Mouse (Mus musculus): ENCODE data around the gene Pnkd. TPM values are rescaled to one million over a fixed set of nuclear protein-coding genes. Genes with fewer than 3 reads are reported as not detected.
A peak's percentile ranks its signal among the peaks of the same experiment; 100 is the strongest.

Pnkd gene
- total RNA-seq, 2 experiments from 2014 or later = 72.1 to 72.4 TPM

- no peak for DNase-seq (ENCODE audit: low spot score in 2 of 2)
These were observed 68.9 kb downstream of the Pnkd start for GRCm38 (mm10) chr1:74353453-74354229.

DNA sequence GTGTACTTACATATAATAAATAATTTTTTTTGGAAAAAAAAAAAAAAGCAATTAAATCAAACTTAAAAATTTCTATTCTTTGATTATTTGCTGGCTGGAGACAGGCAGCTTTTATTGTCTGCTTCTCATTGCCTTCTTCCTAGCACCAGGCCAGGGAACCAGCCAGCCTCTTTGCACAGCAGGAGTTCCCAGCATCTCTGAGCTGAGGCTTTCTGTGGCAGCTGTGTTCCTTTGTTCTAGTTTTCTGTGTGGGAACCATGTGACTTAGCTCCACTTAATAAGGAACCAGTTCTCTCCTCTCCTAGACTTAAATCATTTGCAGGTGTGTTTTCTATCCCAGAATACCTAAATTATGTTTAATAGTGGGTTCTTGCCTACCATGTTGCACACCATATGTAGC, 72.8 kb downstream of the Pnkd start:
- DNase-seq (ENCODE audit: low spot score in 2 of 2) = no peak

- DNase-seq (ENCODE audit: low spot score in 2 of 2) = no peak
These were observed 75.3 kb downstream of the Pnkd start for GRCm38 (mm10) chr1:74359952-74360517.

DNA sequence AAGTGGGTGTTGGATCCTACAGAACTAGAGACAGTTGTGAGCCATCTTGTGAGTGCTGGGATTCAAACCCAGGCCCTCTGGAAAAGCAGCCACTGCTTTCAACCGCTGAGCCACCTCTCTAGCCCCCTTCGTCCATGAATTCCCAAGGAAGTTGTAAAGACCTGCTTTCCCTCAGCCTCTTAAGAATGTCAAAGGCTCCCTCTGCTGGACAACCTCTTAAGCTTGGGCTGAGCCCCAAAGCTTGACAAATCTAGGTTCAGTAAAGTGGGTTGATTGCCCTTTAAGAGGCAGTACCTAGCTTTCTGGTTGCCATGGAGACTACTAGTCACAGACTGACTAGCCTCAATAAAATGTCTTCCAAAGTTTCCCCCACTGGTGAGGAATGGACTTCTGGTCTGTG, 77.1 kb downstream of the Pnkd start, which contains the start of gene Catip:
TSS of gene Catip (plus strand) at position 297 of the 400 bp plus-strand sequence.
- DNase-seq (ENCODE audit: low spot score in 2 of 2) = peak in 1 of 2 experiments; percentile 55

- no peak for DNase-seq (ENCODE audit: low spot score in 2 of 2)
These were observed 77.8 kb downstream of the Pnkd start for GRCm38 (mm10) chr1:74362325-74363229.

DNA sequence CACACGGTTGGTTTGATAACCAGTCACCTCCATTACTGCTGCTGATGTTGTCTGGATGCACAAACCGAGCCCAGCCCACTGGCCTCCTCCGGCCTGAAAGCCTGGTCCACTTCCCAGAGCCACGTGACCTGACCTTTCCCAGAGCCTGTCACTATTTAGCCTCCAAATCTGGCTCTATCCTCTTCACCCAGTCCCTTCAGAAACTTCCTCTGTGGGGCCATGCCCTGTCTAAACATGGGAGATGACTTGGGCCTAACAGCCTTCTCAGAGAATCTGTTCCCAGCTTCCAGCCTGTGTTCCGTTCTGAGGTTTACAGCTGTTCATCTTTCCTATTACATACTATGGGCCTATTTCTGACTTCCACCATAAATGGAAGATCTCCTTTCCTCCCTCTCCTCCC, 78.7 kb downstream of the Pnkd start:
- DNase-seq (ENCODE audit: low spot score in 2 of 2) = no peak

- DNase-seq (ENCODE audit: low spot score in 2 of 2) = no peak
These were observed 79.5 kb downstream of the Pnkd start for GRCm38 (mm10) chr1:74364270-74364669.

DNA sequence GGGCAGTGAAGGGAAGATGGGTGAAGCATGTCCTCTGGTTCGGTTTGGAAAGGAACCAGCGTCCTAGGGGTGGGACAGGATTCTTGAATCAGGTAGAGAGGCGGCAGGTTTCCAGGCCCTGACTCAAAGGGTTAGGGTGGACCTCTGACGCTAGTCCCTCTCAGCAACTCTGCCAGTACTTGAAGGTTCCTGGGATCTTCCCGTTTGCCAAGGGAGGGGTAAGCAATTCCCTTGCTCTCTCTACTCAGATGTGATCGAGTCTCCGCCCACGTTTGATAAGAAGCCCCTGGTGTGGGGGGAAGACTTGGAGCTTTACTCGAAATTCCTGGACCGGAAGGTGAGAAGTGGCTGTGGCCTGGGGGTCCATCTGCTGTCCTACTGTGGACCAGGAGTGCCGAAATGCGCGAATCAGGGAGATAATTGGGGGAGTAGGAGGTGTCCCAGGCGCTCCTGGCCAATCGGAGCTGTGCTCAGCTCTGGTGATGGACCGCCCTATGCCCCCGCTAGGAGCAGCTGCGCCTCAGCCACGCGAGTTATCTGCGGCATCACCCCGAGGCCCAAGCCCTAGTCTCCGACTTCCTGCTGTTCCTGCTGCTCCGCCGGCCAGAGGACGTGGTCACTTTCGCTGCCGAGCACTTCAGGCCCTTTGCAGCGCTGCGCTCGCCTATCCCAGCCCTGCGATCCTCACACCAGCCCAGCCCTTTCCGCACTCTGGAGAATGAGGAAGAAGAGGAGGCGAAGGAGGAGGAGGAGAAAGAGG, 83.3 kb downstream of the Pnkd start:
- no peak for DNase-seq (ENCODE audit: low spot score in 2 of 2)

DNA sequence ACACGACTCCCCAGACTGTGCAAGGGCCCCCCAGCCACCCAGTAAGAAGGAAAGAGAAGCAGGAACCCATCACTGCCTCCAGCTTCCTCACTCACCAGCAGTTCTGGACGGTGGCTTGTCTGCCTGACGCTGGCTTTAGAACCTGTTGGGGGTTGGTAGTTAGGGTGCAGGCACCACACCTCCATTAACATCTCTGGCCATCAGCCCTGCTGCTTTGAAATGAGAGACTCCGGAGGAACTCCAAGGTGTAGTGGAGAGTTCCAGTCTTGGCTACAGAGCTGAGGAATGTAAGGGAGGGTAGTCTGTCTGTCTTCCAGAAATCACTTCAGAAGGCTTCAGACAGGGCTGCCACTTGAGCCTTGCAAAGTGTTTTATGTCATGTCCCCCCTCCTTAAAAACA, 85.3 kb downstream of the Pnkd start:
- no peak for DNase-seq (ENCODE audit: low spot score in 2 of 2)

GRCm38 (mm10) chr1:74373372-74373771, 88.6 kb downstream of the Pnkd start:
- DNase-seq (ENCODE audit: low spot score in 2 of 2) = no peak

DNA sequence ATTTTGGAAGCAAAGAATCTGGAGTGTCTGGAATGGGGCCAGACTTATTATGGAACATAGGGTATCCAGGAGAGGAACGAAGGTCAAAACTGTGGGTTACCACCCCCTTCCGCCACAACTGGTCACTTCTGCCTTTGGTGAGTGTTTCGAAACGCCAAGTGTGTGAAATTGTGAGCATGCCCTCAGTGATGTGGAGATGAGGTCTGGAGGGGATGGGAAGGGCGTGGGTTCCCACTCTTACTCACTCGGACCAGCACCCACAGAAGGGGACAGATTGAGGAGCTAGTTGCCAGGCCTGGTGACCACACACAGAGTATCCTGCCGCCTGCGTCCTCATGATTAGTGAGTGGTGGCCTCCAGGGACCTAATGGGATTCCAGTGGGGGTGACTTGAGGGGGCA, 90.2 kb downstream of the Pnkd start, which contains the start of gene Slc11a1:
TSS of gene Slc11a1 (plus strand) at position 216 of the 400 bp plus-strand sequence.
- no peak for DNase-seq (ENCODE audit: low spot score in 2 of 2)

DNA sequence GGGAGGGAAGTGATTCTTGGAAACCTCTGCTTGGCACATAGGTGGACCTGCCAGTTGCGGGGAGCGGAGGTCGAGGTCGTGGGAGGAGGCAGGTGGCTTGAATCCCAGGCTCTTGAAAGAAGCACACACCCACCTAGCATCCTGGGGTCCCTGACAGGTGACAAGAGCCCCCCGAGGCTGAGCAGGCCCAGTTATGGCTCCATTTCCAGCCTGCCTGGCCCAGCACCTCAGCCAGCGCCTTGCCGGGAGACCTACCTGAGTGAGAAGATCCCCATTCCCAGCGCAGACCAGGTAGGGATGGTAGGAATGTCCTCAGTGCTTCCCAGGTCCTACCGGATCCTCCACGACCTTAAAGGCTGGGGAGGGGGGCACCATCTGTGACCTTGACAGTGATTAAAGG, 90.8 kb downstream of the Pnkd start:
- no peak for DNase-seq (ENCODE audit: low spot score in 2 of 2)

- no peak for DNase-seq (ENCODE audit: low spot score in 2 of 2)
These were observed 91.7 kb downstream of the Pnkd start for GRCm38 (mm10) chr1:74376396-74376795.

DNA sequence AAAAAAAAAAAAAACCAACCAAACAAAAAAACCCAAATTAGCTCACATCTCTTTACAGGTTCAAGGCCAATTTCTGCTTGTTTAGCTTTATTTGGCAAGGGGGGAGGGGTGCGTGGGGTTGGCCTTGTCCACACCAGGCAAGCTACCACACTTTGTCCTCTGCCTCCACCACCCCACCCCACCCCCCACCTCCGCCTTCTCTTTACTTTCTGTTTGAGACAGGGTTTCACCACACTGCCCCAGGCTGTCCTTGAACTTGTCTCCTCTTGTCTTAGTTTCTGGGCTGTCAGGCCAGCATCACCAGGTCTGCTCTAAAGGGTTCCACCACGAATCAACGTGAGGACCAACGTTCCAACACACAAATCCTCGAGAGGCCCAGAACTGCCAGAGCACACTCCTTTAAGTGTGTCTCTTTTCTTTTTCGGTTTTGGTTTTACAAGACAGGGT, 94.4 kb downstream of the Pnkd start:
- no peak for DNase-seq (ENCODE audit: low spot score in 2 of 2)

DNA sequence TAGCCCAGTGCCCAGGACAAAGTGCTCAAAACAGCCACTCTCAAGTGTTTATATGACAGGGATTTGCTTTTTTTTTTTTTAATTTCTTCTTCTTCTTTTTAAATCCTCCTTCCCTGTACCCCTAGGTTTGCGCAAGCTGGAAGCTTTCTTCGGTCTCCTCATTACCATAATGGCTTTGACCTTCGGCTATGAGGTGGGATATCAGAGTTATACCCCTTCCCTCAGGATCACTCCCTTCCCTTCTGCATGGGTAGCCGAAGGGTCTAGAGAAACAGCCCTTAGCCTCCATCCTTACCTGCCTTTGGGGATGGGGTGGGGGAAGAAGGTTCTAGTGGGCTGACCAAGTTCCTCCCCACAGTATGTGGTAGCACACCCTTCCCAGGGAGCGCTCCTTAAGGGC, 95.8 kb downstream of the Pnkd start:
- no peak for DNase-seq (ENCODE audit: low spot score in 2 of 2)

DNA sequence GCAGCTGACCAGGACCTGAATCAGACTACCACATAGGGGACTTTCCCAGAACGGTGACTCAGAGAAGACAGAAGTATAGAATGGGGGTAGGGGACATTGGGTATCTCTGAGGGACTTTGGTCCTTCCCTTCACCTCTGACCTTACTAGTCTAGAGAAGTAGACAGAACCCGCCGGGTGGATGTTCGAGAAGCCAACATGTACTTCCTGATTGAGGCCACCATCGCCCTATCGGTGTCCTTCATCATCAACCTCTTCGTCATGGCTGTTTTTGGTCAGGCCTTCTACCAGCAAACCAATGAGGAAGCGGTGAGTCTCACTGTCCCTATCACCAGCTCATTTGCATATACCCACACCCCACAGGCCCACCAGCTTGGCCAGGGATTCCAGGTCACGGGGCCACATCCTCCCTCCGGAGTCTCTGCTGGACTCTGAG, 96.9 kb downstream of the Pnkd start:
- DNase-seq (ENCODE audit: low spot score in 2 of 2) = no peak

DNA sequence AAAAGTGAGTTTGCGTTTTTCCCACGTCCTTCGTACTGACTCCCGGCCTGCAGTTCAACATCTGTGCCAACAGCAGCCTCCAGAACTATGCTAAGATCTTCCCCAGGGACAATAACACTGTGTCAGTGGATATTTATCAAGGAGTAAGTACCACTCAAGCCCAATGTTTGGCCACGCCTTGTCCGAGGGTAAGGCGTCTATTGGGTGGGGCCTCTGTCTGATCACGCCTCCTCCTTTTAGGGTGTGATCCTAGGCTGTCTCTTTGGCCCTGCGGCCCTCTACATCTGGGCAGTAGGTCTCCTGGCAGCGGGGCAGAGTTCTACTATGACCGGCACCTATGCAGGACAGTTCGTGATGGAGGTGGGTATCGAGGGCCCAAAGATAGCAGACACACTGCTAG, 98.7 kb downstream of the Pnkd start:
- DNase-seq (ENCODE audit: low spot score in 2 of 2) = no peak

DNA sequence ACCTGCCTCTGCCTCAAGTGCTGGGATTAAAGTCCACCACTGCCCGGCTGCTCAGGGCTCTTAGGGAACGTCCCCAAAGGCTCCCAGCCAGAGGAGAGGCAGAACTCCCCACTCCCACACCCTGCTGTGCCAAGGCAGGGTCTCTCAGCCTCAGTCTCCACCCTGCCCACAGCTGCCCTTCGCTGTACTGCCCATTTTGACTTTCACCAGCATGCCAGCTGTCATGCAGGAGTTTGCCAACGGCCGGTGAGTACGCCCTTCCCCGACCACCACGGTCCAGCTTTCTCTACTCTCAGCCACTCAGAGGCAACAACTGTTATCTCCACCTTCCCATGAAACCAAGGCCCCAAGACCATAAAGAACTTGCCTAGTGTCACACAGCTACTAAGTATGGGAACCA, 99.8 kb downstream of the Pnkd start:
- DNase-seq (ENCODE audit: low spot score in 2 of 2) = no peak

DNA sequence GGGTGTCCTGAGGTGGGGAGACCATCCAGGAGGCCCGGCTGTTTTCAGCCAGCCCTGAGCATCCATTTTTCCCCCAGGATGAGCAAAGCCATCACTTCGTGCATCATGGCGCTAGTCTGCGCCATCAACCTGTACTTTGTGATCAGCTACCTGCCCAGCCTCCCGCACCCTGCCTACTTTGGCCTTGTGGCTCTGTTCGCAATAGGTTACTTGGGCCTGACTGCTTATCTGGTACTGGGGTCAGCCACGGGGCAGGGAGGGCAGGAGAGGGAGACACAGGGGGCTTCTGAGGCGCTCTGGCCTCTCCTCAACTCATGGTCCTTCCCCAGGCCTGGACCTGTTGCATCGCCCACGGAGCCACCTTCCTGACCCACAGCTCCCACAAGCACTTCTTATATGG, 100.3 kb downstream of the Pnkd start:
- no peak for DNase-seq (ENCODE audit: low spot score in 2 of 2)

DNA sequence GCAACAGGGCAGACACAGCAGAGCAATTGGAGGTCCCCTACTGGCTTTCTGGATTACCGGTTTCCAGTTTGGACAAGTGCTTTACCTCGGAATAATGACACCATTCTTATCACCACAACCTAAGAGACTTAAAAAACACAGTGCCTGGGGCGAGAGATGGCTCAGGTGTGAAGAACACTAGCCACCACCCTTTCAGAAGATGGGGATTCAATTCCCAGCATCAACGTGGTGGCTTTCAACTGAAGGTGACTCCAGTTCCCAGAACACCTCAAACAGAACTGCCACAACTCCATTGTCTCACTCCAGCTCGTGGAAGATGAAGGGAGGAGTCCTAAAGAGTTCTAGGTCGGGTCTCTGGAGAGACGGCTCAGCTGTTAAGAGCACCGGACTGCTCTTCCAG, 100.8 kb downstream of the Pnkd start:
- no peak for DNase-seq (ENCODE audit: low spot score in 2 of 2)

- DNase-seq (ENCODE audit: low spot score in 2 of 2) = no peak
These were observed 101.6 kb downstream of the Pnkd start for GRCm38 (mm10) chr1:74386363-74386713.
